Mouse (Mus musculus) CD4-positive helper T cell, adult 2 months (primary cell): ENCODE results near the gene Tmem109.

ENCODE experiments used
- DNase-seq: peaks from one replicate; pipeline ENCODE4 v3.0.0-alpha.2; 2012; ENCODE audit warnings: low read depth, missing footprints, low spot score

Gene Tmem109

DNA sequence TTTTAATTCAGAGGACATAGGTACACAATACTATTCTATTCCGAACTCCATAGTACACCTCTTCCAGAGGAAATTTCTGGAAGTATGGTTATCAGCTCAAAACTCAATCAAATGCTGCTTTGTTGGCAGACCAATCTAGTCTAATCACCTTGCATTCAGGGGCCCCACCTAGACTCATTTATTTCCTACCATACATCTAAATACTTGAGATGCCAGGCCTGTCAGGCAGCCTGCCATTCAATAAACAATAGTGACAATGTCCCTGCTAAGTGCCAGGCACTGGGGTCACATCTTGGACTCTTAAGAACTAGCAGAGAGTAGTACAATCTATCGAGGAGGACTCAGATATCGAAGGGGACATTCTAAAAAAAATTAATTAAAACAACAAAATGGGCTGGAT lies 10.4 kb upstream of the Tmem109 start:
- DNase-seq = no peak

DNA sequence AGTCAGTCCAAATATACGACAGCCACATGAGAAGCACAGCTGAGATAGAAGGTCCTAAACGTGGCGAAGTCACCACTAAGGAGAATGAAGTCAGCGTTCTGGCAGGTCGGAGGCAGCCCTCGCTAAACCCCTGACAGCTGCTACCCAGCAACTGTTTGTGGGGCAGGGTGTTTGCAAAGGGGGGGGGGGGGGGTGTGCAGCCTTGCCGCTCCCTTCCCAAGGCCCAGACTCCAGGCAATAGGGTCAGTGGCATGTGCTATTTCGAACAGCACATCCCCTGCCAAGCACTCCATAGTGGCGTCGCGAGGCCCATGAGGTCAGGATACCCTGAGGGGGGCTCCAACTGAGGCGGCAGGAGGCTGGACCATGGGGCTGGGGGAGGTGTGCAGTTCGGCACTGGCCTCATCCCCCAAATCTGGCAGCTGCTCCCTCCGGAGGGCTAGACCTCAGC lies 801 bp downstream of the Tmem109 start:
- DNase-seq = peak; percentile 38

DNA sequence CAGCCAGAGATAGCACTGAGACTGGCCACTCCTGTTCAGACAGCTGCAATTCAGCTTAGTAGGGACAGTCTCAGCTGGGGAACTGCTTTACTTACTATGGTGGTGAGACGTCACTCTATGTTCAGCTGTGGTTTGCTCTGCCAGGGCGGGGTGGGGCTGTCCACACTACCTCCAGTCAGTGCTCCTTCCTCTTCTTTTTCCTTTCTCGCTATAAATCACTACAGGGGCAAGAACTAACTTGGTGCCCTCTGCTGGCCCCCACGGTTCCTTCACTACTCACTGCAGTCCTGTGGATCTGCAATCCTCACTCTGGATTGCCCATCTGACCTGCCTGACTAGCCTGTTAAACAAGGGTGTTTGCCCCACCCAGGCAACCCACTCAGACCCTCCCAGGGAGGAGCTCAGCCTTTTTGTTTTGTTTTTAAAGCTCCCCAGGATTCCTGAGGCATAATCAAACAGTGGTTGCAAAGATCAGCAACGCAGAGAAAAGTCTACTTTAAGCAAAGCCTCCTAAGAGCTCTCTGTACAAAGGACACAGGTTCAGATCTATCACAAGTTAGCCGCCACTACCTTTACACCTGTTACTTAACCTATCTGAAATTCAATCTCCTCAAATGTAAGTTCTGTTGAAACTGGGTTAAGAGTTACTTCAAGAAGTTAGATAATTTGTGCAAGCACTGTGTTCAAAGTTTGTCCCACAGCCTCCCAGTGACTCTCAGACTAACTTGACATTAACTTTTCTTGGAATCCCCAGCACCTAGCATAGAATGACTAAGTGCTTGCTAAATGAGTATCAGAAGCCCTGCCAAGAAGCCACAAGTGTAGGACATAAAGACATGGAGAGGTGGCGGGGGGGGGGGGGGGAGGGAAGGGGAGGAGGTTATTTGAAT lies 1.5 kb downstream of the Tmem109 start:
- peak; percentile 82 for DNase-seq

DNA sequence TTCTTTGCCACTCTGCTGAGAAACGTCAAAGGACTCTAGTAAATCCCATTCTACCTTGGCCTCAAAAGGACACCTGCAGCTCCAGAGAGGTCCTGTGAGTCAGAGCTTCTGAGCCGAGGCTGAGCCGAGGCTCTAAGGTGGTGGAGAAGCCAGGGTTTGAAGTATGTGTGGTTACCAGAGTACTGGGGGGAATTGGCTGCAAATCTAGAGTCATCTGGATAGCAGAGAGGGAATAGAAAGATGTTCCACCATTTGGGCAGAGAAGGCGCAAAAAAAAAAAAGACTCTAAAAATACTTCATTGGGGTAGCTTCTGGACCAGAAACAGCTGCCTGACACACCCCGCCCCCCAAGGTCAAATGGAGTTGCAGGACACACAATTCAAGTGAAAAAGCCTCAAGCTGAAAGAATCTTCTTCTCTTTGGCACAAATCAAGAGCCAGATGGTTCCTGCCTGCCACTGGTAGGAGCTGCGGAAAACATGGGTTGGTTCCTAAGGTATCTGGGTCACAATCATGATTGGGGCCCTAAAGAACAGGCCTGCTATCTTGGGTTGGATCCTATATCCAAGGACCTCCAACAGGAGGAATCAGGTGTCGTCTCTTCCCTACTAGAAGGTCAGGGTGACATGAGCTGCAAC lies 3.5 kb downstream of the Tmem109 start:
- no peak for DNase-seq

DNA sequence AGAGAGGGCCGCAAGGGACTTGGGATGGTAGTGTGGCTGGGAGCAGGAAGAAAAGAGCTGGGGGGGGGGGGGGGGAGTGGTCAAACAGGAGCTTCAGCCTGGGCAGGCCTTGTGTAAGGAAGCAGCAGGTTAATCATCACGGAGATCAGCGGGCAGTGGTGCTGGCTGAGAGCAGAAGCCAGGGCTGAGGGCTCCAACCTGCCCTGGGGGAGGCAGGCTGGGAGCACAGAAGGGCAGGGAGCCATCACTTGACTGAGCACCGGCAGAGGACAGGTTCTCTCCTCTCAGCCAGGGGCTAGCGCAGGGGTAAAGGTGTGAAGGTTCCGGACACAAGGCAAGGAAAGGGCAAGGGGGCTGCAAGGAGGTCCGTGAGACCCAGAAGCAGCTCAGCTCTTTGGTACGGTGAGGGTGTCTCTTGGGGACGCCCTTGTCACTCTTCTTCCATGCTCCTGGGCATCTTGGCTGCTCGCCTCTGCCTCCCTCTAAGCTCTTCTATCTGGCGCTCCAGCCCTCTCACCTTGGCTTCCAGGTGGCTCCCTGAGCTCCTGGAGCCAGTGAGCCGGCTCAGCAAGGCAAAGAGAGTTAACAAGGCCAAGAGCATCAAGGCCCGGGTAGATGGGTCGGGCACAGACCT lies 10.4 kb downstream of the Tmem109 start:
- no peak for DNase-seq

DNA sequence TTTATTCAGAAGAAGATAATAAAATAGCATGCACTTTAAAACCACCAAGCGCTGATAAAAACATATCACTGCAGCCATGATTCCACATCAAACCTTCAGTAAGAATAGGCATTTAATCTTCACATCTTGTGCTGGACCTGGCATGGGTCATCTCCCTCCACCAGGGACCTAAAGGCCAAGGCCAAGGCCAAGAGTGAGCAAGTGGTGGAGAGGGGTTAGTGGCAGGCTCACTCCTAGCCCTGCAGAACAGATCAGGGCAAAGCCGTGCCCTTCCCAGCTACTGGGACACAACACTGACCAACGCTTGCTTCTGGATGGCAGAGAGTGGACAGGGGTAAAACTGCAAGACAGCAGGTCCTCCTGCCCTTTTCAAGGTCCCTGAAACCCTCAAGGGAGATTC lies 11.1 kb downstream of the Tmem109 start:
- DNase-seq = no peak

DNA sequence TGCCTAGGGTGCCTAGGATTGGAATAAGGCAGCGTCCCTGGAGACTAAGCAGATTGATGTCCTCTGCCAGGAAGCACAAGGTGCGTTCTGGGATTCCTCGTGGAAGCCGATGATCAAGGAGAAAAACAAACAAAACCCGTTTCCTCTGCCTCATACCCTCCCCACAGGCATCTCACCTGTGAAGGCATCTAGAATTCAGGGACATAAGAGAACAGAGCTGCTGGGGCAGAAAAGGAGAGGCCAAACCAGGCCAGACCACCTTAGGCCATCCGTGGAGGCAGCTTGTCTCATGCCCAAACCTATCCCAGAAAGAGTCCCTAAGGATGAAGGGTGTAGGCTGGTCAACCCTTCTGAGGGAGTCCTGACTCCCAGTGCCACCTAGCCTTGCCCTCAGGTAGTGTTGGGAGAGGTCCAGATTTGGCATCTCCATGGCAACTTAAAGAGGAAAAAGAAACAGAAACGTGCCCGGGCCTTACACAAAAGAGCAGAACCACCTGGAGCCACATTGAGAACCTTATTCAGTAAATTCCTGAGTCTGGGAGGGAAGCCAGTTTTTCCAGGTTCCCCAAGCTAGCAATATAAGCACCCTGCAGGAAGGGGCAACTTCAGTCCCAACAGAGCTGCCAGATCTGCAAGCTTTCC lies 11.8 kb downstream of the Tmem109 start, which contains the start of gene Tmem132a:
TSS of gene Tmem132a (minus strand) at position 55 of the 642 bp plus-strand sequence.
- DNase-seq = no peak

DNA sequence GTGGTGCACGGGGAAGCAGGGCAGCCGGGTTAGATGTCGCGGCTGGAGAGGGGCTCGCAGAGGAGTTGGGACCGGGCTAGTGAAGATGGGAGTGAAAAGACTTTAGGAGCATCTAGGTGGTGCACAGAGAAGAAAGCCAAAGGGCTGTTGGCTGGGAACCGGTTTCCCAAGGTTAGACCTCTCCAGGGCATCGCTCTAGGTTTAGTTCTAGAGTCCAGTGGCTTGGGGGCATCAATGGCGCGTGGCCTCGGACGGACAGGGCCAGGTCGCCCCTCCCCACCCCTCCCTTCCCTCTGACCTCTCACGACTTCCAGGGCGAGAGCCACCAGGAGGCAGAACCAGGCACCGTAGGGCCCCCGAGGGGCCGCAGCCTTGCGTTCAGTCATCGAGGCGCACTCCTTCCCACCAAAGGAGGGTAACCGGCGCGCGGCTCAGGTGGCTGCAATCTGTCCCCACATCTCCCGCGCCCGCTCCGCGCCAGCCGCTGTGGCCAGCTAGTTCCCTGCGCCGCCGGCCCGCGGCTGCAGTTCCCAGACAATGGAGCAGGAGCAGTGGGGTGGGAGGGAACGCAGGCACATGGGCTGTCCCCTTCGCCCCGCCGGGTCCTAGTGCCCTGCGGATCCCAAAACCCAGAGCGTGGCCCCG lies 12.4 kb downstream of the Tmem109 start:
- DNase-seq = peak; percentile 22

DNA sequence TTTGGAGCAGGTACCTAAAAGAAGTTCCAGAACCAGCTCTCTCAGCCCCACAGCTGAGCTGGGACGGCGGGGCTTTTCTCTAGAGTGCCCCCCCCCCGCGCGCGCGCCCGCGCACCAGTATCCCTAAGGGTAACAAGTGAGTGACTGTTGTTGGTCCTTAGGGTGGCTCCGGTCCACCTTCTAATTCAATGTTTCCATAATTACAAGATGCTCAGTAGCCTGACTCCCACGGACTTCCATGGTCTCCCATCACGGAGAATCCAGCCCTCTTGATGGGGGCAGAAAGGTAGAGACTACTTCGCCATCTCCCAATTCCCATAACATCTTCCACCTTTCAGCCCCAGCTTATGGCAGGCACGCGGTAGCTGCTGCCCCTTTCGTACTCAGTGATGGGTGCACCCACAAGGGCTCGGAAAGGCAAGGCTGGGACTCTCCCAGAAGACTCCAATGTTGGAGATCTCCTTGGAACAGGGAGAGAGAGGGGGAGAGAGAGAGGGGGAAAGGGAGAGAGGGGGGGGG lies 13.1 kb downstream of the Tmem109 start:
- no peak for DNase-seq

DNA sequence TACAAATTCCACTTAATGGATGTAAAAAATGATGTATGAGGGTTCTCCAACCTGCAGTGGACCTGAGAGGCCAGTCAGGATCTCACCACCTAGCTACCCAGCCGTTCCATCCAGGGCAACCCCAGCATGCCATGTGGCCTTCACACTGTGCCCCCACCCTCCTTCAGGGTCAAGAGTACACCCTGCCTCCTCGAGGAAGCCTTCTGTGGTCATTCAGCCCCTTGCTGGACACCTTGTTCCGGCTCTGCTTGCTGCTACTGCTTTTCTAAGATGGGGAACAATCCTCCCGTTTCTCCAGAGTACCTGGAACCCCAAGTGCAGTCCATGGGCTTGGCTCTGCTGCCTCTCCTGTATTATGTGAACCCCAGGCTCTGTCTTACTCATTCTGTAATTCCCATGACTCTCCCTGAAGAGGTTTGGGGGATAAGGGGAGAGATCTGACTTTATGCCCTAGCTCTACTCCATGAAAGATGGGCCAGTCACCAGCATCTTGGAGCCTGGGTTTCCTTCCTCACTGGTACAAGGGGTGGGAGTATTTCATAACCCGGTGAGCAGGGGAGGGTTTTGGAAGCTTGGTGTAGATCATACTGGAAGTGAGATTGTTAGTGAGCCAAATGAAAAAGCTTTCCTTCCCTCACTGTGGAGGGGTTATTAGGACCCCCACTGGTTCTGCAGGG lies 13.7 kb downstream of the Tmem109 start:
- DNase-seq = no peak

DNA sequence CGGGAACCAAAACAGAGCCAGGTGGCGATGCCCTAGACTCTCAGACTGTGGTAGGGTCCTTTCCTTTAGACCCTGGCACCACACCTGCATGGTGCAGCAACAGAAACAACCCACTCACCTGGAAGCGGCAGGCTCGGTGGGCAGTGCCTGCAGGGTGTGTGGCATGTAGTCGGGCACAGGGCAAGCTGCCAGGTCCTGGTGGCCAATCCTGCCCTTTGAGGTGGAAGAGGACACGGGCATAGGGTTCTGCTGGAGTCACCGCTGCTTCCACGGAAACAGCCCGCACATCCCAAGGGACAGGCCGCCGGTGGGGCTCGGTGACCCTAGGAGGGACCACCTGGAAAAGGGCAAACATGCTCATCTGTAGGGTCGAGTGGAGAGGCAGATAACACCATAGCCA lies 15.4 kb downstream of the Tmem109 start:
- DNase-seq = no peak

DNA sequence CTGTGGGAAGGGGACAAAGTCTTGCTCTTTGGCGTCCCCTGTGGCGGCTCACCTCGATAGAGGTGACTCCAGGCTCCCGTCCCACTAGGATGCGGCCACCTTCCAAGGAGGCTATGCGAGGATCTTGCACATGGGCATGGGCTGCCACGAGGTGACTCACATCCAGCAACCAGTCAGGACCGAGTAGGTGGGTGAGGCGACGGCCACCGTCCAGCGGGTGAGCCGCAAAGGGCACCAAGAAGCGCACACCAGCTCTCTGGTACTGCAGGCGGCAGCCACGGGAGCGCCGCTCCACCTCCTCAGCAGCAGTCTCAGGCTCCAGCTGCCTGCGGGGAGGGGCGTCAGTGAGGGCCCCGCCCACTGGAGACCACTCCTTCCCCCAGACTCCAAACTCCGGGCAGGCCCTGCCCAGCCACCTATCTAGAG lies 21.7 kb downstream of the Tmem109 start:
- no peak for DNase-seq

DNA sequence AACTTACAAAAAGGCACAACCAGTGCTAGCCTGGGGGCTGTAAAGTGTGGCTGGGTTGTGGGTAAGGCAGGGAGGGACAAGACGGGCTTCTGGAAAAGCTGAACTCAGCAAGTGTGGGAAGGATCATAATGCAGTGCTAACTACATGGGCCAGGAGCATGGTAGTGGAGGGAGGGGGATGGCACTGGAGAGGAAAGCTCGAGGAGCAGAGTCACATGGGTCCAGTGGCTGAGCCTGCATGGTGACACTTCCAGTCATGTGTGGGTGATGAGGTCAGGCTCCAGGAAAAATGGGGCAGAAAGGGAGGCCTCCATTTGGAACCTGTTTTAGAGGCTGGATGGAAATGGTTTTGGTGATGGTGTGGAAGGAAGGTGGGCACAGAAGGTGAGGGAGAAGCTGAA lies 25.3 kb downstream of the Tmem109 start:
- no peak for DNase-seq

DNA sequence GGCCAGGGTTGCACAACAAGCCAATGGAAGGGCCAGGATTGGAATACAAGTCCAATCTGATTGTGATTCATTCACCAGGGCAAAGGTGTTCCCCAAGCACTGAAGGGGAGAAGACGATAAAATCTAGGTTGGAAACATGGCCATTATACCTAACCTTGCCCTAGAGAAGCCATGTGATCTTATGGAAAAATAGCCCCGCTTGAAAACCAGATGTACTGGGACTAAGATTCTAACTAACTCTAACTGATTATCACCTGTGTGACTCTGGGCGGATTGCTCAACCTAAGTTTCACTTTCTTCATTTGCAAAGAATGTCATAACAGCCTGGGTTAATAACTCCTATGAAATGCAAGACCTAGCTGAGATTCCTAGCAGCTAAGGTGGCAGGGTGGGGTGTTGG lies 26.4 kb downstream of the Tmem109 start:
- no peak for DNase-seq

DNA sequence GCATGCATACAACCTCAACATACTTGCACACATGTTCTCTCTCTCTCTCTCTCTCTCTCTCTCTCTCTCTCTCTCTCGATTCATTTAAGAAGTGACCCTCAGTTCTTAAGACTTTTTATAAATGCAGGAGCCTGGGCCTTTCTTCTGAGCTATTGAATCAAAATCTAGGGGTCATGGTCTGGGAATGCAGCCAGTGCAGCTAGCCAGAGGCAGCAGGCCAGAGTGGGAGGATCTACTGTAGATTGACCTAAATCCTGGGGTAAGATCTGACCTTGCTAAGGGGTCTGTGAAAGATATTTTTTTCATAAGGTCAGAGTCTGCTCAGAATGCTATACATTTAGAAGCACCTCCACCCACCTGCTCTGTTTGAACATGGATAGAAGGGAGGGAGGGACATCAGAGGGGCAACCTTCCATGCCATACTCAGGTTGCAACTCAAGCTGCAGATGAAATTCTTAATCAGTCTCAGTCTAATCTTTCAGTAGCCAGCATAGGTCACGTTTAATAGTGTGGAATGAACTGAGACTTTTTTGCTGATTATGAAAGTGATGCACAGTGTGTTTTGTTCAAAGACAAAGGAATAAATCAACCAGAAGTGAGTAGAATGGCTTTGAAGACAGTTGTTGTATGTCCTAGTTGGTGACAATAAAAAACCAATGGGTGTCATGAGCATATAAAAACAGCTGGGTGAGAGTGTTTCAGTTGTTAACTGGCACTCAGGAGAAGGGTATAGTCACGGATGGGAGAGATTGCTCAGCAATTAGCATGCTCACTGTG lies 34.3 kb downstream of the Tmem109 start:
- DNase-seq = no peak

DNA sequence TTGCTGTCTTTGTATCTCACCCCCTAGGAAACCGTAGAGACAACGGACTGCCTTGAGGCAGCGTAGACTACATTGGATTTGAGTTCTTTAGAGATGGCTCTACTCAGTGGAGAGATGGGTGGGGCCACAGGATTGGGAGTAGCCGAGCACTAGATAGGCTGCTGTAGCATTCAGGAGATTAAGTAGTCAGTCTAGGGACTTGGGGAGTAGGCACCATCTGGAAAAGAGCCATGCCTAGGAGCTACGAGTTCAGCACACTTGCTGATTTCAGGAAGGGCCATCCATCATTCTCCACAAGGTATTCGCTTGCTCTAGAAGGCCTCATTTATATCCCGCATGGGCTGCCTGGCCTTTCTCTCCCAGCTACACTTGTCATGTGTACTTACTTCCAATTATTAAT lies 35.7 kb downstream of the Tmem109 start:
- DNase-seq = no peak

DNA sequence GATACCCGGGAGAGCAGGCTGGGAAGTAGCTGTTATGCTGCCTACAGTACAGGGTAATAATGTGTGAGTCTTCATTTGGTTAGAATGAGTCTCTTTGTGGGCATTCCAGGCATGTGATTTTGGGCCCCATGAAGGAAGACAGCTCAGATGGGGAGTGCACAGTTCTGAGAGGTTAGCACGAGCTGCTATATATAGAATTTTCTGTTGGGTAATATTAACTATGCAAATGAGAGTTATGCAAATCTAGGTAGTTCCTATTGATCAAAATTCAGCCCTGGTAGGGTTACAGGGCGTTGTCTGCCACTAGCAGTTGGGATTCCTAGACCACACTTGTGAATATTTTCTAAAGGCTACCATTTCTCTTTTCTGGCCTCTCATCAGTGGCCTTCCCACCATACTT lies 36.3 kb downstream of the Tmem109 start:
- no peak for DNase-seq

DNA sequence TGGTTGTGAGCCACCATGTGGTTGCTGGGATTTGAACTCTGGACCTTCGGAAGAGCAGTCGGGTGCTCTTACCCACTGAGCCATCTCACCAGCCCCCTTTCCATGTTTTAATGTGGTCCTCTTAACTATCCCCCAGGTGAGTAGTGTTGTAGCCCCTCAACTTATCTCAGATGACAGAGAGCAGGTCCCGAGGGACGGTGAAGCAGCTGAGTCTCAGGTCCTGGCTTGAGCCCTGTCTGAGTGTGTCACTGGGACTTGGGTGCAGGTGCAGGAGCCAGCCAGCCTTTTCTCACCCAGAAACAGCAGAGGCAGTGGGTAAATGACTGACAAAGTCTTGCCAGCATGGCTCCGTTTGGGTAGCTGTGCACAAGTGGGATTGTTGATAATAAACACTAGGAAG lies 37.6 kb downstream of the Tmem109 start:
- no peak for DNase-seq

DNA sequence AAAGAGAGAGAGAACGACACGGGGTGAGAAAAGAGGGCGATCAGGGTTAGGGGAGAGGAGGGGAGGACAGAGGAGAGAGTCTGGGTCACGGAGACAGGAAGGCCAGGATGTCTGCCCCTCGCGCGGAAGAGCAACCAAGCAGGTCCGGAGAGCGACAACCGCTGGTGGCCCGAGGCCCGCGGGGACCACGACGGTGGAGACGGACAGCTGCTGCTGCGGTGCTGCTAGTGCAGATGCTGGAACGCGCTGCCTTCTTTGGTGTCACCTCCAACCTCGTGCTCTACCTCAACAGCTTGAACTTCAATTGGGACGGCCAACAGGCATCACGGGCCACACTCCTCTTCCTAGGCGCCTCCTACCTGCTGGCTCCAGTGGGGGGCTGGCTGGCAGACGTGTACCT lies 38.9 kb downstream of the Tmem109 start:
- peak; percentile 21 for DNase-seq
